Mouse (Mus musculus) liver, postnatal 0 days (tissue): ENCODE measurements around the gene Zfp607a. TPM values are rescaled to one million over a fixed set of nuclear protein-coding genes. Genes with fewer than 3 reads are reported as not detected.
"Not testable (repeated sequence)": the region's sequence is repeated elsewhere in the genome, so short reads cannot be mapped to it uniquely, and the experiment has no call there.

Experiments used
- ATAC-seq: fragments of 200-750 bp; cut with Nextera tagmentation; 2 replicates; pipeline ENCODE4 v1.8.0; 2017; ENCODE audit warnings: mild to moderate bottlenecking, moderate library complexity
- DNase-seq: peaks from one replicate; pipeline ENCODE4 v3.0.0-alpha.2; 2016
- H3K27ac ChIP-seq: fragments of 300-500 bp; sonication (generic); 2 replicates; pipeline ENCODE4 v1.5.1; 2014; ENCODE audit warnings: antibody characterized with exemption, moderate library complexity, mild to moderate bottlenecking, low read depth
- H3K27me3 ChIP-seq: fragments of 300-500 bp; sonication (generic); 2 replicates; pipeline ENCODE4 v1.6.1; 2014; ENCODE audit warnings: low read length, control low read depth, mixed read lengths; ENCODE audit not compliant: insufficient read depth
- H3K36me3 ChIP-seq: fragments of 300-500 bp; sonication (generic); replicated peaks from 2 replicates; pipeline ENCODE4 v1.6.1; 2014; ENCODE audit warnings: mild to moderate bottlenecking, control low read depth, low read length, moderate library complexity, mixed read lengths; ENCODE audit not compliant: insufficient read depth
- H3K4me1 ChIP-seq: fragments of 300-500 bp; sonication (generic); 2 replicates; pipeline ENCODE4 v1.6.1; 2014; ENCODE audit warnings: antibody characterized with exemption, mild to moderate bottlenecking, control low read depth; ENCODE audit not compliant: insufficient read depth
- H3K4me2 ChIP-seq: fragments of 300-500 bp; sonication (generic); 2 replicates; pipeline ENCODE4 v1.6.1; 2014; ENCODE audit warnings: low read depth, mild to moderate bottlenecking, low read length, moderate library complexity, mixed read lengths
- H3K4me3 ChIP-seq: fragments of 300-500 bp; sonication (generic); 2 replicates; pipeline ENCODE4 v1.5.1; 2014; ENCODE audit warnings: low read depth, low read length
- H3K9ac ChIP-seq: fragments of 300-500 bp; sonication (generic); replicated peaks from 2 replicates; pipeline ENCODE4 v1.6.1; 2014; ENCODE audit warnings: mild to moderate bottlenecking, moderate library complexity
- H3K9me3 ChIP-seq: fragments of 300-500 bp; sonication (generic); 2 replicates; pipeline ENCODE4 v1.6.1; 2016; ENCODE audit warnings: mild to moderate bottlenecking, control low read depth, low read length, mixed read lengths
- CTCF ChIP-seq: sonication (generic); IDR thresholded peaks from 2 replicates; pipeline ENCODE4 v1.5.1; 2016; ENCODE audit warnings: antibody characterized with exemption, low read depth
- EP300 ChIP-seq: IDR thresholded peaks from 2 replicates; pipeline ENCODE4 v1.6.1; 2016; ENCODE audit warnings: antibody characterized with exemption, low read depth, mild to moderate bottlenecking
- WGBS: fragments of 180-500 bp; shearing (Covaris S2); extraction: QIAGEN DNeasy Blood & Tissue Kit; methylation state at CpG from one replicate; pipeline ENCODE4 v1.1.7; 2014; ENCODE audit not compliant: insufficient replicate concordance; 5-methylcytosine and 5-hydroxymethylcytosine counted together
- polyA plus RNA-seq: library from polyadenylated mRNA; unstranded; fragments of >200 nt; fragmentation: Nextera tagmentation; extraction: Ambion mirVana; gene quantifications from 2 replicates; pipeline ENCODE4 v1.2.1, GENCODE M21; 2015

Gene Zfp607a
- polyA plus RNA-seq, 1 experiment from 2014 or later = 0.73 TPM

- 79% methylated on average over 4 of the region's 4 CpGs for WGBS
- H3K4me3 ChIP-seq = no peak overlapping the region
- no peak overlapping the region for H3K9ac ChIP-seq
- ATAC-seq (no peak), DNase-seq (no peak)
- no peaks in the 10 kb centered on the region for H3K36me3 ChIP-seq
- H3K4me1 ChIP-seq = no peaks in the 10 kb centered on the region
- no peak overlapping the region for H3K4me2 ChIP-seq
- no peaks in the 10 kb centered on the region for H3K9me3 ChIP-seq
- H3K27ac ChIP-seq = no peak overlapping the region
- TF ChIP-seq CTCF = no peak
- no peak for TF ChIP-seq EP300
- H3K27me3 ChIP-seq = no peaks in the 10 kb centered on the region
Observed at GRCm38 (mm10) chr7:27900601-27901000, 43.3 kb downstream of the Zfp607a start.

GRCm38 (mm10) chr7:27905061-27905848 lies 47.9 kb downstream of the Zfp607a start:
- WGBS = 71% methylated on average over 11 of the region's 11 CpGs
- H3K4me2 ChIP-seq = no peak overlapping the region
- no peaks in the 10 kb centered on the region for H3K4me1 ChIP-seq
- no peak overlapping the region for H3K4me3 ChIP-seq
- H3K27ac ChIP-seq = no peak overlapping the region
- H3K9ac ChIP-seq = no peak overlapping the region
- no peaks in the 10 kb centered on the region for H3K36me3 ChIP-seq
- ATAC-seq (no peak), DNase-seq (no peak)
- H3K27me3 ChIP-seq = no peaks in the 10 kb centered on the region
- no peaks in the 10 kb centered on the region for H3K9me3 ChIP-seq
- no peak for TF ChIP-seq CTCF
- no peak for TF ChIP-seq EP300

- not testable (repeated sequence) for ATAC-seq, DNase-seq, H3K27me3 ChIP-seq, H3K27ac ChIP-seq, H3K36me3 ChIP-seq, H3K4me1 ChIP-seq, H3K4me2 ChIP-seq, H3K9ac ChIP-seq, H3K9me3 ChIP-seq, H3K4me3 ChIP-seq
- 76% methylated on average over 3 of the region's 4 CpGs for WGBS
Observed at GRCm38 (mm10) chr7:27910952-27911351, 53.6 kb downstream of the Zfp607a start.

GRCm38 (mm10) chr7:27927041-27927440 lies 69.7 kb downstream of the Zfp607a start:
- H3K4me3 ChIP-seq, H3K36me3 ChIP-seq, H3K9ac ChIP-seq, DNase-seq, H3K4me2 ChIP-seq, H3K9me3 ChIP-seq, H3K4me1 ChIP-seq, ATAC-seq, H3K27me3 ChIP-seq, H3K27ac ChIP-seq: not testable (repeated sequence)
- 32% methylated on average over 4 of the region's 4 CpGs for WGBS

GRCm38 (mm10) chr7:27928818-27929695 lies 71.7 kb downstream of the Zfp607a start, which contains the start of gene Zfp974:
Gene Zfp974, minus strand, starts transcription at chr7:27929460.
- TF ChIP-seq EP300 (no peak), CTCF (no peak)
- Histone ChIP-seq H3K4me1 (peaks cover 7% of the 10 kb centered on the region), H3K4me3 (peak within 1 kb of the TSS; percentile 62), H3K4me2 (peak within 1 kb of the TSS; percentile 87), H3K9ac (peak within 1 kb of the TSS; percentile 69), H3K27me3 (no peaks in the 10 kb centered on the region), H3K9me3 (no peaks in the 10 kb centered on the region), H3K27ac (0 out of 2 replicates have a peak within 1 kb of the TSS, but pooled peaks have one; percentile 3), H3K36me3 (no peaks in the 10 kb centered on the region)
- WGBS = 6% methylated on average over 40 of the region's 40 CpGs
- peak; percentile 73 for DNase-seq
- peak; percentile 80 for ATAC-seq

Other genes starting within 250 kb of the Zfp607a start
- gene Ttc9b, start 203.6 kb upstream of the Zfp607a start, polyA plus RNA-seq = not detected in 2 replicates
- gene Map3k10, start 182.9 kb upstream of the Zfp607a start, polyA plus RNA-seq = 1.7 and 2.2 TPM in 2 replicates
- gene Zfp607b, start 168.2 kb upstream of the Zfp607a start, polyA plus RNA-seq = 0.46 and 0.78 TPM in 2 replicates
- gene Zfp60, start 126.1 kb upstream of the Zfp607a start, polyA plus RNA-seq = 3.2 and 3.9 TPM in 2 replicates
- 0.62 and 0.63 TPM in 2 replicates for gene Zfp626, start 50.3 kb upstream of the Zfp607a start, polyA plus RNA-seq
- gene Zfp59, start 18.9 kb upstream of the Zfp607a start, polyA plus RNA-seq = 0.85 and 1.3 TPM in 2 replicates
- gene Zfp974, start 71.9 kb downstream of the Zfp607a start, polyA plus RNA-seq = 0.95 and 1.2 TPM in 2 replicates
- 2.4 and 3.0 TPM in 2 replicates for gene Zfp780b, start 121.6 kb downstream of the Zfp607a start, polyA plus RNA-seq
- gene Zfp850, start 156.6 kb downstream of the Zfp607a start, polyA plus RNA-seq = 0.44 and 0.83 TPM in 2 replicates
- 108 and 114 TPM in 2 replicates for gene Psmc4, start 192.6 kb downstream of the Zfp607a start, polyA plus RNA-seq
- gene Fcgbp, start 213.7 kb downstream of the Zfp607a start, polyA plus RNA-seq = 0.12 TPM in 1 of 2 replicates, not detected in the other